Mouse (Mus musculus): Measurements from ENCODE around the gene Gm14403. TPM values are rescaled to one million over a fixed set of nuclear protein-coding genes. Genes with fewer than 3 reads are reported as not detected.
"Not testable (repeated sequence)": the region's sequence is repeated elsewhere in the genome, so short reads cannot be mapped to it uniquely, and the experiment has no call there.

Gm14403 gene
- polyA plus RNA-seq, 1 experiment from 2014 or later, result 5.0 TPM

DNA sequence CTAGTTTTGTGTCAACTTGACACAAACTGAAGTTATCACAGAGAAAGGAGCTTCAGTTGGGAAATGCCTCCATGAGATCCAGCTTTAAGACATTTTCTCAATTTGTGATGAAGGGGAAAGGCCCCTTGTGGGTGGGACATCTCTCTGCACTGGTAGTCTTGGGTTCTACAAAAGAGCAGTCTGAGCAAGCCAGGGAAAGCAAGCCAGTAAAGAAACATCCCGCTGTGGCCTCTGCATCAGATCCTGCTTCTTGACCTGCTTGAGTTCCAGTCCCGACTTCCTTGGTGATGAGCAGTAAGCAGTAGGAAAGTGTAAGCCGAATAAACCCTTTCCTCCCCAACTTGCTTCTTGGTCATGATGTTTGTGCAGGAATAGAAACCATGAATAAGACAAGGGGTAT, 14.0 kb downstream of the Gm14403 start:
- H3K4me1 ChIP-seq (replicated peaks; ENCODE audit: control insufficient read depth, insufficient read depth, low read length); H3K27me3 ChIP-seq (replicated peaks; ENCODE audit: control insufficient read depth, insufficient read depth, low read length); DNase-seq (ENCODE audit: low spot score); H3K4me3 ChIP-seq (ENCODE audit: low read depth, low read length); H3K9ac ChIP-seq (ENCODE audit: low read depth, low read length); H3K27ac ChIP-seq (ENCODE audit: low read depth, low read length); H3K4me2 ChIP-seq; H3K36me3 ChIP-seq (ENCODE audit: control insufficient read depth, insufficient read depth, low read length); H3K9me3 ChIP-seq (ENCODE audit: control insufficient read depth, low read length); ATAC-seq (replicated peaks; ENCODE audit: low FRiP score): not testable (repeated sequence)
- WGBS, result 84% methylated on average over 3 of the region's 3 CpGs

DNA sequence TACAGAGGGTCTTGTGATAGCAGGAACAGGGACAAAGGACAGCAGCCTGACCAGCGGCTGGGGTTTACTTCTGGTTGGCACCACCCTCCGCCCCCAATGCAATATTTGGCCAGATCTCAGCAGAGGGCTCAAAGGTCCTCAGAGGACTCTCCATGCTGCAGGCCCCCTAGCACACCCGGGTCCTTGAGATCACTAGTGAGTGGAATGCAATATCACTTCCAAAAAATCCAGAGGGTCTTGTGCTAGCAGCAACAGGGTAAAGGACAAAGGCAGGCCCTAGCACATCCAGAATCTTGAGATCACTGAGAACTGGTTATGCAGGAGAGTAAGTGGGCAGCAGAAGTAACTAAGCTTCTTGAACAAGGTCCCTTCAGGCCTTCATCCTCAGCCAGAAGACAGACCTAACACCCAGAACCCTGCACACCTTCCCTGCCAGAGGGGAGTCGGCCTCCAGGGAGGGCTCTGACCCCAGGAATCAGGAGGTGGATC, 16.0 kb downstream of the Gm14403 start:
- H3K27me3 ChIP-seq (replicated peaks; ENCODE audit: control insufficient read depth, insufficient read depth, low read length); H3K36me3 ChIP-seq (ENCODE audit: control insufficient read depth, insufficient read depth, low read length); H3K4me1 ChIP-seq (replicated peaks; ENCODE audit: control insufficient read depth, insufficient read depth, low read length); H3K27ac ChIP-seq (ENCODE audit: low read depth, low read length); H3K9ac ChIP-seq (ENCODE audit: low read depth, low read length); H3K9me3 ChIP-seq (ENCODE audit: control insufficient read depth, low read length); ATAC-seq (replicated peaks; ENCODE audit: low FRiP score); H3K4me3 ChIP-seq (ENCODE audit: low read depth, low read length); H3K4me2 ChIP-seq; DNase-seq (ENCODE audit: low spot score): not testable (repeated sequence)
- WGBS, result 78% methylated on average over 4 of the region's 4 CpGs

DNA sequence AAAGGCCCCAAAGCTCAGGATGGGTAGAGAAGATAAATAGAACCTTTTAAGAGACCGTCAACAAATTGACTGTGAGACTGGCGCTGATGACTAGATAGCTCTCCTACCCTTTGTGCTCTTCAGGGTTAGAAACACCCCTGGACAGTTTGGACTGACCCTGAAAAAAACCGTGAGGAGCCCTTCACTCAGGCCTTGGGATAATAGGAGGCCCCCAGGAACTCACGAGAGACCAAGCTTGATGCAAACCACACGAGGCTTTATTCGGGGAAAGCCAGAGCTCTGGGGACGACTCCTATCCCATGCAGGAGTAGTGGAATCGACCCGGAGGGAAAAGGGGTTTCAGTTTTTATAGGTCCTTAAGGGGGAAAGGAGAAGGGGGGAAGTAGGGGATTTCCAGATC, 19.7 kb downstream of the Gm14403 start:
- H3K36me3 ChIP-seq (ENCODE audit: control insufficient read depth, insufficient read depth, low read length); H3K9ac ChIP-seq (ENCODE audit: low read depth, low read length); H3K4me3 ChIP-seq (ENCODE audit: low read depth, low read length); H3K27ac ChIP-seq (ENCODE audit: low read depth, low read length); ATAC-seq (replicated peaks; ENCODE audit: low FRiP score); H3K4me2 ChIP-seq; DNase-seq (ENCODE audit: low spot score); H3K27me3 ChIP-seq (replicated peaks; ENCODE audit: control insufficient read depth, insufficient read depth, low read length); H3K4me1 ChIP-seq (replicated peaks; ENCODE audit: control insufficient read depth, insufficient read depth, low read length); H3K9me3 ChIP-seq (ENCODE audit: control insufficient read depth, low read length): not testable (repeated sequence)
- WGBS, result 78% methylated on average over 9 of the region's 9 CpGs

DNA sequence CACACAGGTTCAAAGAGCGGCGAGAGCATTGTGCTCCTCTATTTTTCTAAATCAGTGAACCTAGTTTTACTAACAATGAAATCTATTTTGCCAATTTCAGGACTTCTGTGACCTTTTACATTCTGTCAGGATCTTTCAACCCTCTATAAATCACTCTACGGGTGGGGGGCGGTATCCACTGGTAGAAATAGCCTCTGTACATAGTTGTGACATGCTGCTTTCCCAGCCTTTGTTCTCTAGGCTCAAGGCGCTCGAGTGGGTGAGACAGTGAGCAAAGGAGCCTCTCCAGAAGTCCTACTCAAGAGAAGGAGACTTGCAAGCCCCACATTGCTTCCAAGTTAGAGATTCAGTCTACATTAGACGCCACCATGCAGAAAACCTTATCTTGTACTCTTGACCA, 20.3 kb downstream of the Gm14403 start:
- 79% methylated on average over 7 of the region's 7 CpGs for WGBS
- DNase-seq (ENCODE audit: low spot score); H3K27me3 ChIP-seq (replicated peaks; ENCODE audit: control insufficient read depth, insufficient read depth, low read length); H3K4me2 ChIP-seq; H3K9me3 ChIP-seq (ENCODE audit: control insufficient read depth, low read length); H3K36me3 ChIP-seq (ENCODE audit: control insufficient read depth, insufficient read depth, low read length); ATAC-seq (replicated peaks; ENCODE audit: low FRiP score); H3K9ac ChIP-seq (ENCODE audit: low read depth, low read length); H3K4me3 ChIP-seq (ENCODE audit: low read depth, low read length); H3K27ac ChIP-seq (ENCODE audit: low read depth, low read length); H3K4me1 ChIP-seq (replicated peaks; ENCODE audit: control insufficient read depth, insufficient read depth, low read length): not testable (repeated sequence)

DNA sequence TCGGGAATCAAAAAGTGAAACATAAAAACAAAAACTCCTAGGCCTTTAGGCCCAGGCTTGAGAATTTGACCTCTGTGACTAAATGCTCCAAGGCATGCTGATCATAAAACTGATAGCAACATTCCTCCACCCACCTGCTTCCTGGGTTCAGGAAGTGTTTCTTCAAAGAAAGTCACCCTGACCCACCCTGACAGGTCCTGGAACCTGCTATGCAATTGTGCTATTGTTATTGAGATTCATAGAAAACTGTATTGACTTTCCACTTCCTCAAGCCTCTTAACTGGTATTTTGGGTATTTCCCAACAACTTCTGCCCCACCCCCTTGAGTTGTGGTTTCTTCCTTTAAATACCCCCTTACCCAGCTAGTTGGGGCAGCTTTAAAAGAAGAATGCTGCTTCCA, 20.9 kb downstream of the Gm14403 start:
- DNase-seq (ENCODE audit: low spot score); H3K36me3 ChIP-seq (ENCODE audit: control insufficient read depth, insufficient read depth, low read length); ATAC-seq (replicated peaks; ENCODE audit: low FRiP score); H3K9ac ChIP-seq (ENCODE audit: low read depth, low read length); H3K4me1 ChIP-seq (replicated peaks; ENCODE audit: control insufficient read depth, insufficient read depth, low read length); H3K27me3 ChIP-seq (replicated peaks; ENCODE audit: control insufficient read depth, insufficient read depth, low read length); H3K27ac ChIP-seq (ENCODE audit: low read depth, low read length); H3K9me3 ChIP-seq (ENCODE audit: control insufficient read depth, low read length); H3K4me2 ChIP-seq; H3K4me3 ChIP-seq (ENCODE audit: low read depth, low read length): not testable (repeated sequence)
- 82% methylated on average over 1 of the region's 1 CpGs for WGBS

DNA sequence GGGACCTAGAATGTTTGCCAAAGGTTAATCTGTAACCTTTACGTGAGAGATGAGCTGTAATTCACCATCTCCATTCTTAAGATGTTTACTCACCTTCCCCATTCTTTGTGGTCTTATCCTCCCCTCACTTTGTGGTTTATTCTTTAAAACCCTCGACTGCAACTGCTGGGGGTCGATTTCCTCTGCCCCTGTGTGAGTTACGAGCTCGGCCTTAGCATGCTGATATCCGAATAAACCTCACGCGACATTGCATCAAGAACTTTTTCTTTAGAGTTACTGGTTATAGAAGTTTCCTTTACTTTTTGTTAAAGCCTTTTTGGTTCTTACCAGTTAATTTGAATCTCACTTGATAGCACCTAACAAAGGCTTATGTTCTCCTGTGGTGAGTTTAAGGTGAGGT, 22.0 kb downstream of the Gm14403 start:
- WGBS, result 77% methylated on average over 8 of the region's 8 CpGs
- Histone ChIP-seq H3K9ac (ENCODE audit: low read depth, low read length) (no peak overlapping the region), H3K9me3 (ENCODE audit: control insufficient read depth, low read length) (peaks cover 4% of the 10 kb centered on the region; the same call in 1 of the 2 replicates), H3K27ac (ENCODE audit: low read depth, low read length) (no peak overlapping the region), H3K4me3 (ENCODE audit: low read depth, low read length) (no peak overlapping the region), H3K4me2 (no peak overlapping the region), H3K27me3 (replicated peaks; ENCODE audit: control insufficient read depth, insufficient read depth, low read length) (no peaks in the 10 kb centered on the region), H3K36me3 (ENCODE audit: control insufficient read depth, insufficient read depth, low read length) (no peaks in the 10 kb centered on the region), H3K4me1 (replicated peaks; ENCODE audit: control insufficient read depth, insufficient read depth, low read length) (no peaks in the 10 kb centered on the region)
- ATAC-seq (replicated peaks; ENCODE audit: low FRiP score) (no peak), DNase-seq (ENCODE audit: low spot score) (no peak)

DNA sequence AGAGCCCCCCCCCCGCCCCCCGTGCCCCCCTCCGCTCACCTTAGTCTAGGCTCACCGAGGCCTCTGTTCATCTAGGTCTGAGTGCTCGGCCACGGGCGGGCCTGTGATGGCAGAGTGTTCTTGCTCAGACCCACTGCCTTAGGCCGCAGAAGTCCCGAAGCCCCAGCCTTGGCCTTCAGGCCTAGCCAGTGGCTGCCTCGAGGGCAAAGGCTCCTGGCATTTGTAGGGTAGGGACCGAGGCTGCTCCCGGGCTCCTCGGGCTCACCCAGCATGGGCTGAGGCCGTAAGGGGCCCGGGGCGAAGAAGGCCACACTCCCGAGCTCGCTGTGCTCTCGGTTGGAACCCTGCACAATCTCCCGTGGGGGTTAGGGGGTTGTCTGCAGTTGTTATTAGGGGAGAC, 25.0 kb downstream of the Gm14403 start:
- peaks cover 4% of the 10 kb centered on the region; the same call in 1 of the 2 replicates for H3K9me3 ChIP-seq (ENCODE audit: control insufficient read depth, low read length)
- H3K9ac ChIP-seq (ENCODE audit: low read depth, low read length), result no peak overlapping the region
- no peaks in the 10 kb centered on the region for H3K27me3 ChIP-seq (replicated peaks; ENCODE audit: control insufficient read depth, insufficient read depth, low read length)
- 91% methylated on average over 20 of the region's 20 CpGs for WGBS
- H3K36me3 ChIP-seq (ENCODE audit: control insufficient read depth, insufficient read depth, low read length), result no peaks in the 10 kb centered on the region
- no peak overlapping the region for H3K4me3 ChIP-seq (ENCODE audit: low read depth, low read length)
- DNase-seq (ENCODE audit: low spot score) (no peak), ATAC-seq (replicated peaks; ENCODE audit: low FRiP score) (no peak)
- no peak overlapping the region for H3K27ac ChIP-seq (ENCODE audit: low read depth, low read length)
- no peaks in the 10 kb centered on the region for H3K4me1 ChIP-seq (replicated peaks; ENCODE audit: control insufficient read depth, insufficient read depth, low read length)
- no peak overlapping the region for H3K4me2 ChIP-seq

DNA sequence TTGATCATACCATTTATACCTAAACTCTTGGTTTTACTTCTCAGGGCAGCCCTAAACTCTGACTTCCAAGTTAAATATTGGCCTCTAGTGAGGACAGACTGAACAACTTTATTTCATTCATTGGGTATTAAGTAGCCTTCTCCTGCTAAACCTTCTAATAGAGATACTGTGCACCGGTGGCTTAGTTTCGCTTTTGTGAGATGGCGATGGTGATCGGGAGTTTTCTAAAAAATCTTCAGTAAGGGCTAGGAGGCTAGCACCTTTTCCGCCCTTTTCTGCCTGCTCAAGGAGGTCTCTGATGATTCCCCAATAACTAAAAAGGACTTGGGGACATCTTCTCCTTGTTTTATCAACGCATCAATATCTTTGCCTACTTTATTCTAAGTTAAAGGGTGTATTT, 25.7 kb downstream of the Gm14403 start:
- H3K4me1 ChIP-seq (replicated peaks; ENCODE audit: control insufficient read depth, insufficient read depth, low read length); H3K9ac ChIP-seq (ENCODE audit: low read depth, low read length); DNase-seq (ENCODE audit: low spot score); H3K27ac ChIP-seq (ENCODE audit: low read depth, low read length); H3K9me3 ChIP-seq (ENCODE audit: control insufficient read depth, low read length); H3K27me3 ChIP-seq (replicated peaks; ENCODE audit: control insufficient read depth, insufficient read depth, low read length); H3K4me3 ChIP-seq (ENCODE audit: low read depth, low read length); ATAC-seq (replicated peaks; ENCODE audit: low FRiP score); H3K36me3 ChIP-seq (ENCODE audit: control insufficient read depth, insufficient read depth, low read length); H3K4me2 ChIP-seq: not testable (repeated sequence)
- 84% methylated on average over 6 of the region's 6 CpGs for WGBS

DNA sequence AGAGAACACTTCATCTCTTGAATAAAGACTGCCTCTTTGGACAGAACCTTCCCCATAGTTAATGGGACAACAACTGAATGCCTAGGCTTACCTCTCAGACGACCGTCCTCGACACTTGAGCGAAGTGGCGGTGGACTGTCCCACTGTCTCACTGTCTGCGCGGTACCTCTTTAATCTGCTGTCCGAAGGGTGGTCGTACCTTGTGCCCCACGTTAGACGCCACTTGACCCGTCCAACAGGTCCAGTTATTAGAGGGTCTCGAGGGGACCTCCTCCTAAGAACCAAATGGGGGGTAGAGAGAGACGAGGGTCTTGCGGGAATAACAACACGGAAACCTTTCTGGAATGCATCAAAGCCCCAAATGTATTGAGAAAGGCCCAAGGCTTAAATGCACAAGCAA, 26.2 kb downstream of the Gm14403 start:
- WGBS, result 90% methylated on average over 16 of the region's 16 CpGs
- H3K4me1 ChIP-seq (replicated peaks; ENCODE audit: control insufficient read depth, insufficient read depth, low read length); H3K9ac ChIP-seq (ENCODE audit: low read depth, low read length); H3K4me2 ChIP-seq; H3K9me3 ChIP-seq (ENCODE audit: control insufficient read depth, low read length); H3K36me3 ChIP-seq (ENCODE audit: control insufficient read depth, insufficient read depth, low read length); DNase-seq (ENCODE audit: low spot score); H3K4me3 ChIP-seq (ENCODE audit: low read depth, low read length); H3K27ac ChIP-seq (ENCODE audit: low read depth, low read length); H3K27me3 ChIP-seq (replicated peaks; ENCODE audit: control insufficient read depth, insufficient read depth, low read length); ATAC-seq (replicated peaks; ENCODE audit: low FRiP score): not testable (repeated sequence)
